Mouse (Mus musculus): ENCODE results near the gene Rpl23a.
"Not testable (repeated sequence)": the region's sequence is repeated elsewhere in the genome, so short reads cannot be mapped to it uniquely, and the experiment has no call there.

The Rpl23a gene

DNA sequence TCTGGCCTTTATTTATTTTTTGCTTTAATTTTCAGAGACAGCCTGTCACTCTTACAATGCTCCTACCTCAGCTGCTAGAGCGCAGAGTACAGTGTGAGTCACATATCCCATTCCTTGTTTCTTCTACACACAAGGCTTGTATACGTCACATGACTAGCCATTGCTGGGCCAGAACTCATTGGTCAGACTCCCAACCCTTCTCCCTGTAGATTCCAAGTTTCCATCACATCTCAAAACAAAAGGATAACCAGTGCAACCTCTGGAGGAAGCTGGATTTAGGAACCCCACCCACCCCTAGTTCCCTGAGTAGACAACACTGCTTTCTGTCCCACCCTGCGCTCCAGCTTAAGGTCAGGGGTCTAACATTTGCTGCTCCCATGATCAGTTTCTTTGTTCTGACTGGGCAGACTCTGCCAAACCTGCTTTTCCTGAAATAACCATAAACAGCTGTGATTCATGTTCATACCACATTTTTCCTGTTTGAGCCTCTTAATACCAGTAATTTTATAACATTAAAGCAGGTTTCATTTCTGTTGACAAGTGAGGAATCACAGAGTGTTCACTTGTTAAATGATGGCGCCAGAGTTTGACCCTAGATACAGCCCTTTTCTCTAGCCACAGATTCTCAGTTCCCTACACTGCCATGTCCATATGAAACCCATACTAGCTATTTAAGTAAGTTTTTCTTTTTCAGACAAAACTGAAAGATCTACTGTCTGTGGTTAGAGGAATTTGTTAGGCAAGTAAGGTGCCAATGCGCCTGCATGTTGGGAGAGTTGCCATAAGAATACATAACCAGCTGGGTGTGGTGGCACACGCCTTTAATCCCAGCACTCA lies 36.5 kb downstream of the Rpl23a start:
- no peak for DNase-seq (ENCODE audit: low spot score in 2 of 2)

DNA sequence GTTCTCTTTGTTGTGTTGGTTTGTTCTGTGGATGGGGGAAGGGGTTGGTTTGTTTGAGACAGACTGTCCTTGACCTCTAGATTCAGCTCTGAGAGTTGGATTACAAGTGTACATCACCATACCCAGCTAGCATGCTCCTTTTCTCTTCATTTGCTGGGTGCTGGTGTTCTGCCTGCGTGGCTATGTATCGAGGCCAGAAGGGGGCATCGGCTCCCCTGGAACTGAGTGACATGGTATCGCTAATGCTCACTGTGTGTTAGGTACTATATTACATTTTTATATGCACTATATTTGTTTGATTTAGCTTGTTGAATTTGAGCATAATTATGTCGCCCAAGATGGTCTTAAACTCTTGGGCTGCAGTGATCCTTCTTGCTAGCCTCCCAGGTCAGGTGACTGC lies 37.2 kb downstream of the Rpl23a start:
- no peak for DNase-seq (ENCODE audit: low spot score in 2 of 2)

DNA sequence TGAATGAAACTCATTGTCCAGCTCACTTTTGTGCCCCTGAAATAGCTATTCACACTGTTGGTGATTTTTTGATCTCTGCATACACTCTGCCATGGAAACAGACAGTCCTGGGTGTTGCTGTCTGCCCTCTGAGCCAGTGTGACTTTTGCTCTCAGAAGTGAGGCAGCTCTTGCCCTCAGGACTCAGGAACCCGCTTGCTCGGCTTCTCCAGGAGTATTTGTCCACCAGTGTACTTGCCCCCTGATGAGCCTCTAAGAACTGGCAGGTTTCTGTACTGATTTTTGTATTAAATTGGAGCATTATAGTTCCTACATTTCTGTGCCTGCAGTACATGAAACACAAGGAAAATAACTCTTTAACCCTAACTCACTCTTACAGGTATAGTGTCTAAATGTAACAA lies 39.9 kb downstream of the Rpl23a start:
- no peak for DNase-seq (ENCODE audit: low spot score in 2 of 2)

DNA sequence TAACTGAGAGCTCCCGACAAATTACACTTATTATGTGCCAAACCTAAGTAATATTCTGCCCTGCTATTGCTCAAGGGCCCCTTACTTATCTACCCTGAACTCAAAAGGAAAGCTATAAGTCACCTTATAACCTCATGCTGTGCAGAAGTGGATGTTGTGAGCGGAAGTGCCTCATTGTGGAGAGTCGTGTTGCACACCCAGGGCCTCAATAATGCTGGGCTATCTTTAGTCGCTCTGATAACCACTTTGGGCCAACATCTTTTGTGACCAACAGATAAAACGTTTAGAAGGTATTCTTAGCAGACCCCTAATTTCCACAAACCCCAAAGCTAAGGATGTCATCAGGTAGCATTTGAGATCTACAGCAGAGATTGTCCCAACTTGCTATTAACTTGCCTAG lies 42.7 kb downstream of the Rpl23a start:
- no peak for DNase-seq (ENCODE audit: low spot score in 2 of 2)

DNA sequence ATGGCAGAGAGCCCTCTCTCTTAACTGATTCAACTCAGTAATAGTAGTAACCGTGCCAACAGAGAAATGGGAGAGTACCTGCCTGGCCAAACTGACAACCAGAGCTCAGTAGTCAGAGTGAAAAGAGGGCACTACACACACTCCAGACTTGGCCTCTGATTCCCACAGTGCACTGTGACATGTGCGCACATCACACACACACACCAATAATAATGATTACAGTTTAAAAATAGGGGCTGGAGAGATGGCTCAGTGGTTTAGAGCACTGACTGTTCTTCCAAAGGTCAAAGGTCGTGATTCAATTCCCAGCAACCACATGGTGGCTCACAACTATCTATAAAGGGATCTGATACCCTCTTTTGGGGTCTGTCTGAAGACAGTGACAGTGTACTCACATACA lies 45.4 kb downstream of the Rpl23a start:
- DNase-seq (ENCODE audit: low spot score in 2 of 2) = no peak

DNA sequence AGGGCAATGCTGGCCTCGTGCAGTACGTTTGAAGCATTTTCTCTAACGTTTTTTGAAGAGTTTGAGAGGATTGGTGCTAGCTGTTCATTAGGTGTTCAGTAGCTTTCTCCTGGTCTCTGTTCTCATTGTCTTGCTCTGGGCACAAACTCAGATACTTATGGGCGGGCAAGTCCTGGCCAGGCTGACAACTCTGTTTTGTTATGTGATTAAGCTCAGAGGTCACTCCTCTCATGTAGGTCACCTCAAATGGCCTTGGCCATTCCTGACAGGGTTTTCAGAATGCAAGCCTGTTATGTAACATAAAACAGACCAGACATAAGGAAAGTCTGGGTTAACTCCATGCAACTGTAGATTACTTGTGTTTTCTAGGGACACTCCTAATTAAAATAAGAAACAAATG lies 45.8 kb downstream of the Rpl23a start:
- DNase-seq (ENCODE audit: low spot score in 2 of 2) = no peak

DNA sequence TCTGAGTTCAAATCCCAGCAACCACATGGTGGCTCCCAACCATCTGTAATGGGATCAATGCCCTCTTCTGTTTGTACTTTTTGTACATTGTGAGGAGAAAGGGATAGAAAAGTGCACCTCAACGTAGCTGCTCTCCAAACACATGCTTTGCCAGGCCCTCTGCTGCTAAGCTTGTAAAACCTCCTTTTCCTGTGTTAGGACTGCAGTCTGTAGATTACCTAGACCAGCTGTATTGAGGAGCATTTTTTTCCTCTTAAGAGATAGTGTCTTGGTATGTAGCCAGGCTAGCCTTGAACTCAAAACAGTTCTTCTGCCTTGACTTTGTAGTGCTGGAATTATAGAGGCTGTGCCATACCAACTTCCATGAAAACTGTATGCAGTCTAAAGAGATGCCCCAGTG lies 47.3 kb downstream of the Rpl23a start:
- DNase-seq (ENCODE audit: low spot score in 2 of 2) = no peak

DNA sequence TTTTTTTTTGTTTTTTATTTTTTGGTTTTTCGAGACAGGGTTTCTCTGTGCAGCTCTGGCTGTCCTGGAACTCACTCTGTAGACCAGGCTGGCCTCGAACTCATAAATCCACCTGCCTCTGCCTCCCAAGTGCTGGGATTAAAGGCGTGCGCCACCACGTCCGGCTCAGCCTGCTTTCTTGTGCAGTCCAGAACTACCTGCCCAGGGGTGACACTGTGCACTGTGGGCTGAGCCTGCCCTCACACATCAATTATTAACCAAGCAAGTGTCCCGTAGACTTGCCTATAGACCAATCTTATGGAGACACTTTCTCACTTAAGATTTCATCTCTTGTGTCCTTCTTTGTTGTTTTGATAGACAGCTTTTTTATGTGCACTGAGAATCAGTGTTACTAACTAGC lies 48.1 kb downstream of the Rpl23a start:
- not testable (repeated sequence) for DNase-seq (ENCODE audit: low spot score in 2 of 2)

DNA sequence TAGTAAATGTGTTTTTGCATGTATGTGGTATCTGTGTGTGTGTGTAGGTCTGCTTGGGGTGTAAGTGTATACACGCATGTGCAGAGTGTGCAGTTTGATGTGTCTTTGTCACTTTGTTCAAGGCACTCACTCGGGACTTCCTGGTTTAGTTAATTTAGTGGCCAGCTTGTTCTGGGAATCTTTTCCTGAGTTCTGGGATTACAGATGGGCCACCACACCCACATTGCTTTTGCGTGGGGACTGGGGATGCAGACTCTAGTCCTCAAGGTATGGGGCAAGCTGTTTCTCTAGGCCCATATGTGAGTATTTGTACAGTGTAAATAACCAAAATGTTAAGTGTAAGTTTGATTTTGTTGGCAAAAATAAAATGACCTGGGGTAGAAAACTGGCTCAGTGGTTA lies 49.0 kb downstream of the Rpl23a start:
- no peak for DNase-seq (ENCODE audit: low spot score in 2 of 2)

DNA sequence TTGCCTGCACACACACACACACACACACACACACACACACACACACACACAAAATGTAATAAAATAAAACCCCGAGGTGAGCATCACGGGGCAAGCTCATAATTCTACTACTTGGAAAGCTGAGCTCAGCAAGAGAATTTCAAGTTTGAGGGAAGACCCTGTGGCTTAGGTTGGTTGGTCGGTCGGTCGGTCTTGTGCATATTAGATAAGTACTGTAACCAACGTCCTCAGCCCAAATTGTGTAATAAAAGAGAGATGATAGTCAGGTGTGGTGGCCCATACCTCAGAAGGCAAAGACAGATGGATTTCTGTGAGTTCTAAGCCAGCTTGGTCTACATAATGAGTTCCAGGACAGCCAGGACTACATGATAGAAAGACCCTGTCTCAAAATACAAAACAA lies 49.5 kb downstream of the Rpl23a start:
- DNase-seq (ENCODE audit: low spot score in 2 of 2) = no peak

Data from spleen, postnatal 10 days (tissue).